Mouse (Mus musculus) liver, embryonic 12.5 days (tissue): ENCODE measurements around the gene Gnpat. TPM values are rescaled to one million over a fixed set of nuclear protein-coding genes. Genes with fewer than 3 reads are reported as not detected.

ENCODE experiments used
- ATAC-seq: fragments of 200-750 bp; cut with Nextera tagmentation; 2 replicates; pipeline ENCODE4 v1.8.0; 2017; ENCODE audit warnings: moderate number of reproducible peaks, mild to moderate bottlenecking, moderate library complexity
- H3K27ac ChIP-seq: fragments of 300-500 bp; sonication (generic); 2 replicates; pipeline ENCODE4 v1.5.1; 2016; ENCODE audit warnings: mild to moderate bottlenecking
- H3K27me3 ChIP-seq: fragments of 300-500 bp; sonication (generic); replicated peaks from 2 replicates; pipeline ENCODE4 v1.6.1; 2016; ENCODE audit warnings: mild to moderate bottlenecking, moderate library complexity
- H3K36me3 ChIP-seq: fragments of 300-500 bp; sonication (generic); 2 replicates; pipeline ENCODE4 v1.6.1; 2016; ENCODE audit warnings: mild to moderate bottlenecking, moderate library complexity
- H3K4me1 ChIP-seq: fragments of 300-500 bp; sonication (generic); 2 replicates; pipeline ENCODE4 v1.6.1; 2016
- H3K4me2 ChIP-seq: fragments of 300-500 bp; sonication (generic); 2 replicates; pipeline ENCODE4 v1.6.1; 2016; ENCODE audit warnings: mild to moderate bottlenecking, moderate library complexity
- H3K4me3 ChIP-seq: fragments of 300-500 bp; sonication (generic); 2 replicates; pipeline ENCODE4 v1.5.1; 2016; ENCODE audit warnings: mild to moderate bottlenecking, moderate library complexity
- H3K9ac ChIP-seq: fragments of 300-500 bp; sonication (generic); 2 replicates; pipeline ENCODE4 v1.6.1; 2016; ENCODE audit warnings: mild to moderate bottlenecking, moderate library complexity
- H3K9me3 ChIP-seq: fragments of 300-500 bp; sonication (generic); replicated peaks from 2 replicates; pipeline ENCODE4 v1.6.1; 2016; ENCODE audit warnings: mild to moderate bottlenecking, moderate library complexity
- WGBS: fragments of 180-500 bp; shearing (Covaris S2); methylation state at CpG from one replicate; pipeline ENCODE4 v1.1.7; 2016; ENCODE audit not compliant: insufficient replicate concordance; 5-methylcytosine and 5-hydroxymethylcytosine counted together
- polyA plus RNA-seq: library from polyadenylated mRNA; unstranded; fragments of >200 nt; fragmentation: Nextera tagmentation; extraction: Ambion mirVana; gene quantifications from 2 replicates; pipeline ENCODE4 v1.2.1, GENCODE M21; 2016

Gnpat gene
- 62.3 and 66.2 TPM in 2 replicates for polyA plus RNA-seq

GRCm38 (mm10) chr8:124862321-124863162 is at the start of gene Gnpat, which contains the start of gene 2810004N23Rik:
Gene Gnpat, plus strand, starts transcription at chr8:124863033.
Gene 2810004N23Rik, minus strand, starts transcription at chr8:124863120.
- Histone ChIP-seq H3K4me3 (peak within 1 kb of the TSS; percentile 95), H3K4me2 (peak within 1 kb of the TSS; percentile 86), H3K9ac (peak within 1 kb of the TSS; percentile 92), H3K27ac (peak within 1 kb of the TSS; percentile 89), H3K27me3 (no peaks in the 10 kb centered on the region), H3K4me1 (peaks cover 84% of the 10 kb centered on the region), H3K36me3 (peaks cover 53% of the 10 kb centered on the region), H3K9me3 (no peaks in the 10 kb centered on the region)
- peak; percentile 93 for ATAC-seq
- 1% methylated on average over 55 of the region's 55 CpGs for WGBS

- WGBS, result 80% methylated on average over 4 of the region's 4 CpGs
- no peak overlapping the region for H3K4me3 ChIP-seq
- no peak overlapping the region for H3K27ac ChIP-seq
- no peak overlapping the region for H3K9ac ChIP-seq
- no peaks in the 10 kb centered on the region for H3K36me3 ChIP-seq
- 0 out of 2 replicates have a peak, but pooled peaks cover 2% of the 10 kb centered on the region for H3K27me3 ChIP-seq
- H3K9me3 ChIP-seq, result peaks cover 13% of the 10 kb centered on the region; the same call in 1 of the 2 replicates
- no peak for ATAC-seq
- no peak overlapping the region for H3K4me2 ChIP-seq
- H3K4me1 ChIP-seq, result no peaks in the 10 kb centered on the region
These were observed 49.5 kb upstream of the Gnpat start for GRCm38 (mm10) chr8:124813326-124813725.

- Histone ChIP-seq H3K9ac (no peak overlapping the region), H3K27me3 (peaks cover 8% of the 10 kb centered on the region; the same call in 1 of the 2 replicates), H3K4me3 (no peak overlapping the region), H3K36me3 (no peaks in the 10 kb centered on the region), H3K9me3 (peaks cover 13% of the 10 kb centered on the region; the same call in 1 of the 2 replicates), H3K27ac (no peak overlapping the region), H3K4me2 (no peak overlapping the region), H3K4me1 (no peaks in the 10 kb centered on the region)
- WGBS, result 79% methylated on average over 12 of the region's 12 CpGs
- ATAC-seq, result no peak
These were observed 47.0 kb upstream of the Gnpat start for GRCm38 (mm10) chr8:124815870-124816269.

- no peak for ATAC-seq
- H3K36me3 ChIP-seq, result no peaks in the 10 kb centered on the region
- no peak overlapping the region for H3K4me2 ChIP-seq
- H3K27me3 ChIP-seq, result peaks cover 8% of the 10 kb centered on the region; the same call in 1 of the 2 replicates
- no peak overlapping the region for H3K27ac ChIP-seq
- no peak overlapping the region for H3K9ac ChIP-seq
- WGBS, result 79% methylated on average over 11 of the region's 11 CpGs
- H3K4me1 ChIP-seq, result no peaks in the 10 kb centered on the region
- no peak overlapping the region for H3K4me3 ChIP-seq
- H3K9me3 ChIP-seq, result peaks cover 13% of the 10 kb centered on the region; the same call in 1 of the 2 replicates
These were observed 46.0 kb upstream of the Gnpat start for GRCm38 (mm10) chr8:124816866-124817265.

GRCm38 (mm10) chr8:124817361-124817760 is 45.5 kb upstream of the Gnpat start:
- Histone ChIP-seq H3K9me3 (peaks cover 13% of the 10 kb centered on the region; the same call in 1 of the 2 replicates), H3K36me3 (no peaks in the 10 kb centered on the region), H3K9ac (no peak overlapping the region), H3K4me1 (no peaks in the 10 kb centered on the region), H3K4me2 (no peak overlapping the region), H3K27ac (no peak overlapping the region), H3K27me3 (peaks cover 8% of the 10 kb centered on the region; the same call in 1 of the 2 replicates), H3K4me3 (no peak overlapping the region)
- WGBS, result 74% methylated on average over 3 of the region's 3 CpGs
- no peak for ATAC-seq

GRCm38 (mm10) chr8:124819612-124820115 is 43.2 kb upstream of the Gnpat start:
- WGBS, result 45% methylated on average over 6 of the region's 6 CpGs
- H3K9ac ChIP-seq, result no peak overlapping the region
- no peaks in the 10 kb centered on the region for H3K36me3 ChIP-seq
- no peak overlapping the region for H3K4me2 ChIP-seq
- ATAC-seq, result no peak
- H3K27ac ChIP-seq, result no peak overlapping the region
- H3K4me1 ChIP-seq, result no peaks in the 10 kb centered on the region
- H3K27me3 ChIP-seq, result peaks cover 8% of the 10 kb centered on the region; the same call in 1 of the 2 replicates
- H3K9me3 ChIP-seq, result peaks cover 13% of the 10 kb centered on the region; the same call in 1 of the 2 replicates
- no peak overlapping the region for H3K4me3 ChIP-seq

GRCm38 (mm10) chr8:124820125-124820524 is 42.7 kb upstream of the Gnpat start:
- no peak overlapping the region for H3K4me2 ChIP-seq
- H3K4me1 ChIP-seq, result no peaks in the 10 kb centered on the region
- peaks cover 8% of the 10 kb centered on the region; the same call in 1 of the 2 replicates for H3K27me3 ChIP-seq
- H3K9me3 ChIP-seq, result peaks cover 13% of the 10 kb centered on the region; the same call in 1 of the 2 replicates
- no peaks in the 10 kb centered on the region for H3K36me3 ChIP-seq
- WGBS, result 57% methylated on average over 11 of the region's 11 CpGs
- ATAC-seq, result no peak
- H3K9ac ChIP-seq, result no peak overlapping the region
- no peak overlapping the region for H3K4me3 ChIP-seq
- H3K27ac ChIP-seq, result no peak overlapping the region

GRCm38 (mm10) chr8:124823497-124823896 is 39.3 kb upstream of the Gnpat start:
- Histone ChIP-seq H3K4me2 (no peak overlapping the region), H3K36me3 (no peaks in the 10 kb centered on the region), H3K9ac (no peak overlapping the region), H3K9me3 (no peaks in the 10 kb centered on the region), H3K4me1 (no peaks in the 10 kb centered on the region), H3K27me3 (peaks cover 28% of the 10 kb centered on the region), H3K27ac (no peak overlapping the region), H3K4me3 (no peak overlapping the region)
- WGBS, result 60% methylated on average over 6 of the region's 6 CpGs
- ATAC-seq, result no peak

GRCm38 (mm10) chr8:124826658-124827057 is 36.2 kb upstream of the Gnpat start:
- no peak overlapping the region for H3K9ac ChIP-seq
- 27% methylated on average over 7 of the region's 7 CpGs for WGBS
- H3K36me3 ChIP-seq, result no peaks in the 10 kb centered on the region
- H3K4me2 ChIP-seq, result no peak overlapping the region
- no peak overlapping the region for H3K27ac ChIP-seq
- peaks cover 29% of the 10 kb centered on the region for H3K27me3 ChIP-seq
- no peaks in the 10 kb centered on the region for H3K4me1 ChIP-seq
- ATAC-seq, result no peak
- H3K9me3 ChIP-seq, result no peaks in the 10 kb centered on the region
- no peak overlapping the region for H3K4me3 ChIP-seq

- no peak overlapping the region for H3K27ac ChIP-seq
- no peak overlapping the region for H3K4me3 ChIP-seq
- 5% methylated on average over 5 of the region's 5 CpGs for WGBS
- H3K4me1 ChIP-seq, result no peaks in the 10 kb centered on the region
- H3K9me3 ChIP-seq, result no peaks in the 10 kb centered on the region
- H3K9ac ChIP-seq, result no peak overlapping the region
- ATAC-seq, result no peak
- H3K27me3 ChIP-seq, result peaks cover 29% of the 10 kb centered on the region
- H3K36me3 ChIP-seq, result no peaks in the 10 kb centered on the region
- H3K4me2 ChIP-seq, result no peak overlapping the region
These were observed 35.4 kb upstream of the Gnpat start for GRCm38 (mm10) chr8:124827387-124827786.

GRCm38 (mm10) chr8:124828561-124829240 is 34.1 kb upstream of the Gnpat start:
- Histone ChIP-seq H3K27me3 (peaks cover 29% of the 10 kb centered on the region), H3K9ac (no peak overlapping the region), H3K36me3 (no peaks in the 10 kb centered on the region), H3K4me3 (no peak overlapping the region), H3K4me2 (no peak overlapping the region), H3K9me3 (no peaks in the 10 kb centered on the region), H3K27ac (no peak overlapping the region), H3K4me1 (no peaks in the 10 kb centered on the region)
- ATAC-seq, result no peak
- 74% methylated on average over 24 of the region's 24 CpGs for WGBS

GRCm38 (mm10) chr8:124830050-124830449 is 32.8 kb upstream of the Gnpat start:
- Histone ChIP-seq H3K9me3 (no peaks in the 10 kb centered on the region), H3K27ac (no peak overlapping the region), H3K36me3 (no peaks in the 10 kb centered on the region), H3K4me2 (no peak overlapping the region), H3K27me3 (peaks cover 33% of the 10 kb centered on the region), H3K4me1 (no peaks in the 10 kb centered on the region), H3K4me3 (no peak overlapping the region), H3K9ac (no peak overlapping the region)
- WGBS, result 49% methylated on average over 13 of the region's 13 CpGs
- ATAC-seq, result no peak
